Mouse (Mus musculus) CH12.LX (cell line): ENCODE results near the gene Capns1. TPM values are rescaled to one million over a fixed set of nuclear protein-coding genes. Genes with fewer than 3 reads are reported as not detected.

Source experiments
- DNase-seq: peaks from one replicate; pipeline ENCODE4 v3.0.0-alpha.2; 2013; ENCODE audit errors: extremely low read depth
- H3K27ac ChIP-seq: 2 replicates; pipeline ENCODE4 v1.5.1; 2012; ENCODE audit warnings: low read depth, mild to moderate bottlenecking, control low read depth, moderate library complexity; ENCODE audit not compliant: insufficient read depth
- H3K27me3 ChIP-seq: replicated peaks from 2 replicates; pipeline ENCODE3; 2012; ENCODE audit warnings: inconsistent platforms
- H3K36me3 ChIP-seq, 2 experiments: replicated peaks in 1 of 2; 2 replicates each; pipeline versions ENCODE3 to v1.6.1; 2012; ENCODE audit warnings: inconsistent platforms in 1 of 2, low read length in 1 of 2, mild to moderate bottlenecking in 1 of 2, mixed read lengths in 1 of 2, moderate library complexity in 1 of 2; ENCODE audit not compliant: control insufficient read depth in 1 of 2, insufficient read depth in 1 of 2
- H3K4me1 ChIP-seq, 2 experiments: 2 replicates each; pipeline ENCODE4 v1.6.1; 2012; ENCODE audit warnings: inconsistent platforms in 1 of 2, moderate library complexity in 1 of 2; ENCODE audit not compliant: insufficient read depth in 2 of 2, control insufficient read depth in 1 of 2
- H3K4me2 ChIP-seq: 2 replicates; pipeline ENCODE4 v1.6.1; 2012; ENCODE audit warnings: low read depth, mild to moderate bottlenecking, control low read depth; ENCODE audit not compliant: poor library complexity, insufficient read depth, severe bottlenecking
- H3K4me3 ChIP-seq, 3 experiments: fragments of 150-350 bp in 1 of 3; sonication (generic) in 1 of 3; replicated peaks in 1 of 3; 2 replicates each; pipeline versions ENCODE3 to v1.5.1; 2011 to 2012; ENCODE audit warnings: low read depth in 2 of 3, low read length in 2 of 3, mild to moderate bottlenecking in 2 of 3, moderate library complexity in 2 of 3, control low read depth in 1 of 3, improper control_type of control experiment in 1 of 3, inconsistent platforms in 1 of 3, mixed read lengths in 1 of 3; ENCODE audit not compliant: poor library complexity in 1 of 3
- H3K79me2 ChIP-seq: replicated peaks from 2 replicates; pipeline ENCODE4 v1.6.1; 2012; ENCODE audit warnings: mild to moderate bottlenecking, moderate library complexity; ENCODE audit not compliant: control insufficient read depth, poor library complexity, insufficient read depth, severe bottlenecking; ENCODE audit errors: extremely low read depth
- H3K9ac ChIP-seq: 2 replicates; pipeline ENCODE4 v1.6.1; 2012; ENCODE audit warnings: low read depth, mild to moderate bottlenecking, control low read depth, moderate library complexity; ENCODE audit not compliant: insufficient read depth
- H3K9me3 ChIP-seq: replicated peaks from 2 replicates; pipeline ENCODE3; 2012; ENCODE audit warnings: low read length, inconsistent platforms, mixed read lengths
- BHLHE40 ChIP-seq: IDR thresholded peaks from 2 replicates; pipeline ENCODE4 v1.6.1; 2011; ENCODE audit warnings: mild to moderate bottlenecking, low read depth, low read length, improper control_type of control experiment
- CHD1 ChIP-seq: IDR thresholded peaks from 2 replicates; pipeline ENCODE4 v1.6.1; 2012; ENCODE audit warnings: low read depth, low read length, improper control_type of control experiment, inconsistent platforms
- CHD2 ChIP-seq: IDR thresholded peaks from 2 replicates; pipeline ENCODE4 v1.6.1; 2011; ENCODE audit warnings: low read length, improper control_type of control experiment
- E2F4 ChIP-seq: IDR thresholded peaks from 2 replicates; pipeline ENCODE4 v1.6.1; 2011; ENCODE audit warnings: low read depth, low read length, improper control_type of control experiment; ENCODE audit not compliant: insufficient replicate concordance
- ELF1 ChIP-seq: IDR thresholded peaks from 2 replicates; pipeline ENCODE4 v1.6.1; 2014; ENCODE audit warnings: low read depth, mild to moderate bottlenecking, inconsistent platforms, low read length, improper control_type of control experiment
- EP300 ChIP-seq: IDR thresholded peaks from 2 replicates; pipeline ENCODE4 v1.6.1; 2011; ENCODE audit warnings: low read length, improper control_type of control experiment
- ETS1 ChIP-seq: conservative IDR thresholded peaks from 2 replicates; pipeline ENCODE4 v1.6.1; 2012; ENCODE audit warnings: low read depth, mild to moderate bottlenecking, inconsistent platforms, low read length, improper control_type of control experiment, moderate library complexity
- HCFC1 ChIP-seq: IDR thresholded peaks from 2 replicates; pipeline ENCODE4 v1.6.1; 2012; ENCODE audit warnings: low read depth, mild to moderate bottlenecking, inconsistent platforms, low read length, improper control_type of control experiment
- JUND ChIP-seq: conservative IDR thresholded peaks from 2 replicates; pipeline ENCODE4 v1.6.1; 2011; ENCODE audit warnings: low read depth, low read length, improper control_type of control experiment
- KAT2A ChIP-seq: IDR thresholded peaks from 2 replicates; pipeline ENCODE4 v1.6.1; 2012; ENCODE audit warnings: low read length, improper control_type of control experiment, inconsistent platforms; ENCODE audit not compliant: insufficient replicate concordance
- MAX ChIP-seq: IDR thresholded peaks from 2 replicates; pipeline ENCODE4 v1.6.1; 2011; ENCODE audit warnings: low read length, improper control_type of control experiment
- MAZ ChIP-seq: IDR thresholded peaks from 2 replicates; pipeline ENCODE4 v1.6.1; 2012; ENCODE audit warnings: low read depth, mild to moderate bottlenecking, inconsistent platforms, low read length, improper control_type of control experiment, moderate library complexity
- MEF2A ChIP-seq: IDR thresholded peaks from 2 replicates; pipeline ENCODE4 v1.6.1; 2014; ENCODE audit warnings: low read depth, mild to moderate bottlenecking, inconsistent platforms, low read length, improper control_type of control experiment, borderline replicate concordance
- MXI1 ChIP-seq: IDR thresholded peaks from 2 replicates; pipeline ENCODE4 v1.6.1; 2011; ENCODE audit warnings: mild to moderate bottlenecking, low read depth, low read length, improper control_type of control experiment
- MYC ChIP-seq: IDR thresholded peaks from 2 replicates; pipeline ENCODE4 v1.6.1; 2011; ENCODE audit warnings: low read depth, mild to moderate bottlenecking, improper control_type of control experiment, low read length
- NELFE ChIP-seq: IDR thresholded peaks from 2 replicates; pipeline ENCODE4 v1.6.1; 2011; ENCODE audit warnings: low read depth, low read length, improper control_type of control experiment
- NRF1 ChIP-seq: IDR thresholded peaks from 2 replicates; pipeline ENCODE4 v1.6.1; 2014; ENCODE audit warnings: low read depth, mild to moderate bottlenecking, inconsistent platforms, low read length, improper control_type of control experiment, moderate library complexity
- PAX5 ChIP-seq: IDR thresholded peaks from 2 replicates; pipeline ENCODE4 v1.6.1; 2012; ENCODE audit warnings: low read length, inconsistent platforms, mixed read lengths
- POLR2A ChIP-seq: IDR thresholded peaks from 2 replicates; pipeline ENCODE4 v1.6.1; 2011; ENCODE audit warnings: low read depth, mild to moderate bottlenecking, improper control_type of control experiment, low read length
- POLR2AphosphoS2 ChIP-seq: IDR thresholded peaks from 2 replicates; pipeline ENCODE4 v1.6.1; 2011; ENCODE audit warnings: low read depth, low read length, improper control_type of control experiment
- RAD21 ChIP-seq: IDR thresholded peaks from 2 replicates; pipeline ENCODE4 v1.6.1; 2011; ENCODE audit warnings: low read depth, mild to moderate bottlenecking, low read length, improper control_type of control experiment, moderate library complexity
- SIN3A ChIP-seq: IDR thresholded peaks from 2 replicates; pipeline ENCODE4 v1.6.1; 2012; ENCODE audit warnings: low read length, improper control_type of control experiment, inconsistent platforms
- SMC3 ChIP-seq: IDR thresholded peaks from 2 replicates; pipeline ENCODE4 v1.6.1; 2011; ENCODE audit warnings: low read depth, low read length, improper control_type of control experiment
- TBP ChIP-seq: conservative IDR thresholded peaks from 2 replicates; pipeline ENCODE4 v1.6.1; 2011; ENCODE audit warnings: low read depth, low read length, improper control_type of control experiment
- TCF12 ChIP-seq: IDR thresholded peaks from 2 replicates; pipeline ENCODE4 v1.6.1; 2014; ENCODE audit warnings: low read depth, mild to moderate bottlenecking, inconsistent platforms, low read length, improper control_type of control experiment
- UBTF ChIP-seq: IDR thresholded peaks from 2 replicates; pipeline ENCODE4 v1.6.1; 2012; ENCODE audit warnings: low read depth, mild to moderate bottlenecking, inconsistent platforms, low read length, improper control_type of control experiment, moderate library complexity
- USF1 ChIP-seq: IDR thresholded peaks from 2 replicates; pipeline ENCODE4 v1.6.1; 2014; ENCODE audit warnings: low read depth, mild to moderate bottlenecking, inconsistent platforms, low read length, improper control_type of control experiment
- USF2 ChIP-seq: conservative IDR thresholded peaks from 2 replicates; pipeline ENCODE4 v1.6.1; 2011; ENCODE audit warnings: low read depth, low read length, improper control_type of control experiment
- ZC3H11A ChIP-seq: IDR thresholded peaks from 2 replicates; pipeline ENCODE4 v1.6.1; 2012; ENCODE audit warnings: low read depth, mild to moderate bottlenecking, inconsistent platforms, low read length, improper control_type of control experiment
- ZKSCAN1 ChIP-seq: IDR thresholded peaks from 2 replicates; pipeline ENCODE4 v1.6.1; 2012; ENCODE audit warnings: low read depth, inconsistent platforms, low read length, improper control_type of control experiment, borderline replicate concordance
- ZMIZ1 ChIP-seq: IDR thresholded peaks from 2 replicates; pipeline ENCODE4 v1.6.1; 2012; ENCODE audit warnings: low read depth, mild to moderate bottlenecking, inconsistent platforms, low read length, improper control_type of control experiment
- ZNF384 ChIP-seq: IDR thresholded peaks from 2 replicates; pipeline ENCODE4 v1.6.1; 2012; ENCODE audit warnings: low read depth, low read length, improper control_type of control experiment, inconsistent platforms
- dilution Hi-C: fragments of 300-500 bp; cut with MboI; formaldehyde crosslinking; loops from 2 replicates; pipeline ENCODE4 v1.14.3; 2020; ENCODE audit warnings: low sequenced_read_pairs; ENCODE audit not compliant: extremely low pct_unique_long_range_greater_than_20kb, extremely low pct_ligation_motif_present
- in situ Hi-C: fragments of 300-500 bp; cut with MboI; formaldehyde crosslinking; loops from 3 replicates; pipeline ENCODE4 v1.14.3; 2019; ENCODE audit warnings: low sequenced_read_pairs, low pct_ligation_motif_present, low pct_unique_long_range_greater_than_20kb, mixed read lengths
- polyA plus RNA-seq: library from polyadenylated mRNA; unstranded; fragments of >175 nt; gene quantifications from 2 replicates; pipeline ENCODE4 v1.2.1, GENCODE M21; 2012; ENCODE audit warnings: low read depth; ENCODE audit not compliant: insufficient read length
- total RNA-seq, 2 experiments: library from RNA; depleted of rRNA; stranded (reverse); fragments of 300-350 nt in 1 of 2; fragments of >200 nt in 1 of 2; gene quantifications; 2 replicates each; pipeline ENCODE4 v1.2.3; 2012 to 2014

The Capns1 gene
- total and polyA plus RNA-seq, 3 experiments = 101 to 233 (median 219) TPM

- H3K4me1 ChIP-seq = peaks cover 0 to 24% of the 10 kb centered on the region in 2 experiments; a peak in 2 of 4 replicates
These were observed 3.7 kb downstream of the Capns1 start for GRCm38 (mm10) chr7:30194884-30195283.

DNA sequence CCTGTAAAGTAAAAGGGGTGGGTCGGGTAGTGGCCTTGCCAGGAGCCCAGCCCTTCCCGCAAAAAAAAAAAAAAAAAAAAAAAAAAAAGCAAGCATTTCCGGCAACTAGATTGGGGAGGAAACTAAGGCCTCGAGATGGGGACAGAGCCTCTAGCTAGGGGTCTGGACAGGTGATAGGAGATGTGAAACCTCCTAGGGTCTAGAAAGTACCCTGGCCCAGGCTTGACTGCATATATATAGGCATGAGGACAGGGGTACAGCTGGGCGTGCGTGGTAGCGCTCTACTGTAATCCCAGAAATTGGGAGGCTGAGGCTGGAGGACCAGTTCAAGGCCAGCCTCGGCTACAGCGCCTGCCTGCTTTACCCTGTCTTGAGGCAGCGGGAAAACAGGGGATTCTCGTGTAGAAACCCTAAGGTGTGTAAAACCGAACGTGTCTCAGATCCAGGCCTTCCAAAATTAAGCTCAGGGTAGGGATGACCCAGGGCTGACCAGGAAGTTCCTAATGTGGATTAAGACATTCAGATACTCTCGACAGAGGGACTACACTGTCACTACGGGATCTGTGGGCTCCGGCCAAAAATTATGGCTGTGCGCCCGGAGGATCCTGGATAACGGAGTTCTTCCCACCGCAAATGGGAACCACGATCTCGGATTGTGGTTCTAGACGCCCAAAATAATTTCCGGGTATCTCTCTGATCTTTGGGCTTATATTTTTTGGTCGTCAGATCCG, 4.3 kb downstream of the Capns1 start:
- Histone ChIP-seq H3K27me3 (no peaks in the 10 kb centered on the region), H3K36me3 (peaks cover 25 to 37% of the 10 kb centered on the region in 2 experiments), H3K4me3 (peak overlapping the region; percentile 76 to 92 (median 84)), H3K4me1 (peaks cover 0 to 24% of the 10 kb centered on the region in 2 experiments; a peak in 2 of 4 replicates), H3K9ac (peak overlapping the region; percentile 95), H3K27ac (peak overlapping the region; percentile 86), H3K79me2 (peaks cover 14% of the 10 kb centered on the region), H3K4me2 (peak overlapping the region; percentile 39), H3K9me3 (no peaks in the 10 kb centered on the region)
- in situ Hi-C loops (no loop called here), dilution Hi-C loops (no loop called here)
- peak; percentile 61 for DNase-seq
- TF ChIP-seq CHD2 (no peak), KAT2A (0 out of 2 replicates have a peak, but pooled peaks have one; percentile 3), ETS1 (no peak), CHD1 (no peak), USF1 (no peak), NELFE (no peak), EP300 (no peak), ZMIZ1 (no peak), ZNF384 (peak; percentile 99), RAD21 (no peak), JUND (no peak), HCFC1 (peak; percentile 63), ELF1 (peak; percentile 64; the same call in 1 of the 2 replicates), TBP (no peak), SMC3 (no peak), ZKSCAN1 (no peak), SIN3A (peak; percentile 85), POLR2A (peak; percentile 63), USF2 (no peak), MXI1 (peak; percentile 77; the same call in 1 of the 2 replicates), UBTF (0 out of 2 replicates have a peak, but pooled peaks have one; percentile 30)

More at GRCm38 (mm10) chr7:30194884-30195283, 3.7 kb downstream of the Capns1 start:
- Histone ChIP-seq H3K79me2 (peaks cover 14% of the 10 kb centered on the region), H3K27me3 (no peaks in the 10 kb centered on the region), H3K36me3 (peaks cover 23 to 34% of the 10 kb centered on the region in 2 experiments), H3K4me3 (peak overlapping the region; percentile 76 to 92 (median 84)), H3K9ac (peak overlapping the region; percentile 95), H3K4me2 (0 out of 2 replicates have a peak overlapping the region, but pooled peaks have one; percentile 9), H3K9me3 (no peaks in the 10 kb centered on the region), H3K27ac (peak overlapping the region; percentile 86; the same call in 1 of the 2 replicates)
- in situ Hi-C loops (no loop called here), dilution Hi-C loops (no loop called here)
- peak; percentile 96 for DNase-seq
- TF ChIP-seq MYC (no peak), SIN3A (peak; percentile 88), BHLHE40 (no peak), ELF1 (peak; percentile 62; the same call in 1 of the 2 replicates), UBTF (no peak), MXI1 (0 out of 2 replicates have a peak, but pooled peaks have one; percentile 30), ETS1 (no peak; the same call in 1 of the 2 replicates), MAZ (peak; percentile 87), POLR2A (peak; percentile 75), CHD2 (no peak), USF2 (no peak), PAX5 (no peak), ZC3H11A (no peak), TCF12 (peak; percentile 70), ZKSCAN1 (no peak), ZMIZ1 (no peak), E2F4 (no peak), MEF2A (peak; percentile 74; the same call in 1 of the 2 replicates), SMC3 (no peak), HCFC1 (peak; percentile 73), NELFE (peak; percentile 53; the same call in 1 of the 2 replicates), ZNF384 (peak; percentile 77), KAT2A (0 out of 2 replicates have a peak, but pooled peaks have one; percentile 22), POLR2AphosphoS2 (no peak), NRF1 (peak; percentile 95), MAX (peak; percentile 55; the same call in 1 of the 2 replicates)
